Mouse (Mus musculus) fibroblast of lung, adult 2 months (primary cell): ENCODE measurements around the gene Rap1gap2.

Experiments
- DNase-seq: peaks from one replicate; pipeline ENCODE4 v3.0.0-alpha.2; 2011; ENCODE audit warnings: low read depth

The Rap1gap2 gene

GRCm38 (mm10) chr11:74459651-74460050 lies 151.1 kb downstream of the Rap1gap2 start:
- no peak for DNase-seq

DNA sequence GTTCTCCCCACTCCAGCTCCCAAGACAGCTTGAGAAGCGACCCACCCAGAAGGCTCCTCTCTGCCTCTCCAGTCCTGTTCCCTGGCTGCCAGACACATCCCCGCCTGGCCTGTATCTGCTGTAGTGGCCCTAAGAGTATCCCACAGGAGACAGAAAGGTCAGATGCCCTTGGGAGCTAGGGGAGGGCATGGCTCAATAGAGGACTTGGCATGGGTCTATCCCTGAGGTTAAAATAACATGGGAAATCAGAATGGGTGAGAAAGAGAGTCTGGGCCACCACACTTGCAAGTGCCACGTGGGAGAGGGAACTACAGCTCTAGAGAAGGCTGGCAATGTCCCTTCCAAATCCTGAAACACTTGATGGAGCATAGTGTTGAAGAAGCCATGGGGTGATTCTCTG lies 152.3 kb downstream of the Rap1gap2 start:
- no peak for DNase-seq

- no peak for DNase-seq
Observed at GRCm38 (mm10) chr11:74457194-74457593, 153.5 kb downstream of the Rap1gap2 start.

- no peak for DNase-seq
Observed at GRCm38 (mm10) chr11:74448556-74448955, 162.2 kb downstream of the Rap1gap2 start.

DNA sequence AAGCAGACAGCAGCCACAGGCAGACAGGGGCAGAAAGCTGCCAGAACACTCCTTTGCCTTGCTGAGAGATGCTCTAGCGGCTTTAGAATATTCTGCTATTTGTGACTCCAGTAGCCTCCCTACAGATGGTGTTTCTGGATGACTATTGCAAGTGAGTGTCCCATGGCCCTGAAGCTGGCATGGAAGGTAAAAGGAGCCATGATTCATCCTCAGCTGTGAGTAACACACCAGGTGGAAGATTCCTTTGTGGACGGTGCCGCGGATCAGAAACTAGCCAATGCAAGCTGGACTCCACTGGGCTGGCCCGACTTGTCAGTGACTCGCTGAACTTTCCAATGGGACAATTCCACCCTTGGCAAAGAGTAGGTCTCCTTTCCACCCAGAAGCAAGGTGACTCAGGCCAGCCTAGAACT lies 162.7 kb downstream of the Rap1gap2 start:
- peak; percentile 44 for DNase-seq

DNA sequence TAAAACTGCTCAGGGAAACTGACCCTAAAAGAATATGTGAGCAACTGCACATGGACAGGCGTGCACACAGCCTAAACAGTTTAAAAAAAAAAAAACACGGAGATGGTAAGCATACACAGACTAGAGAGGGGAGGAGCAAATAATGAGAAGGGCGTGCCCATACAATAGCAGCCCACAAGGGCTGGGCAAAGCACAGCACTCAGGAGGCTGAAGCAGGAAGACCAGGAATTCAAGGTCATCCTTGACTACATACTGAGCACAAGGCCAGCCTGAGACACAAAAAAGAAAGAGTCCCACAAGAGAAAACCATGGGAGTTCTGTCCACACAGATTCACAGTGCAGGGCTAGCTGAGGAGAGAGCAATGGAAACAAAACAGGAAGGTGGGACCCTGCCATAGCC lies 165.1 kb downstream of the Rap1gap2 start:
- no peak for DNase-seq

DNA sequence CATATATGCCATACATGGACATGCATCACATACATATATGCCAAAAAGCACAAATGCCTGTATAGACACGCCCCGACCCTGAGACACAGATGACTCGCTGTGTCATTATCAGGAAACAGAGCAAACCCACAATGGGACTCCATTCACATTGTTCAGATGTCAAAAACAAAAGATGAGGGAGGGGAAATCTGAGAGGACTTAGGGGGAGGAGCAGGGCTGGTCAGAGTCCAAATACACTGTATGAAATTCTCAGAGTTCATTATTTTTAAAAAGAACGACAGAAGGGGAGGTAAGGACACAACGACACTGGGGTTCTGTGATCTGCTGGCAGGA lies 166.8 kb downstream of the Rap1gap2 start:
- no peak for DNase-seq

GRCm38 (mm10) chr11:74443147-74443923 lies 167.4 kb downstream of the Rap1gap2 start:
- no peak for DNase-seq

DNA sequence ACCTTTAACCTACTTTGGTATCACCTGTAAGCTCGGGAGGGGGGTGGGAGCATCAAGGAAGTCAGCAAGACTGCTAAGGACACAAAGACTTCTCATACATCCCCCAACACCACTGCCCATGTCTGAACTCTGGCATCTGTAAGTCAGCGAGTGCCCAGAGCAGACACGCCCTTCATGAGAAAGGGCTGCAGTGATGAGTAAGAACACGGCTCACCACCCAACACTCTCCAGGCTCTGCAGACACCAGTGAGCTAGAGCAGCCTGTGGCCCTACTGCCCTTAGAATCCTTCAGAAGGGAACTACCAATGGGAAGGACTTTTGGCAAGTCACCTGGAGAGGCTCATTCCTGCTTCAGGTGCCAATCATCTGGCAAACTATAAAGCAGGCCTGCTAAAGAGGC lies 168.3 kb downstream of the Rap1gap2 start:
- no peak for DNase-seq

GRCm38 (mm10) chr11:74440112-74440511 lies 170.6 kb downstream of the Rap1gap2 start:
- no peak for DNase-seq

DNA sequence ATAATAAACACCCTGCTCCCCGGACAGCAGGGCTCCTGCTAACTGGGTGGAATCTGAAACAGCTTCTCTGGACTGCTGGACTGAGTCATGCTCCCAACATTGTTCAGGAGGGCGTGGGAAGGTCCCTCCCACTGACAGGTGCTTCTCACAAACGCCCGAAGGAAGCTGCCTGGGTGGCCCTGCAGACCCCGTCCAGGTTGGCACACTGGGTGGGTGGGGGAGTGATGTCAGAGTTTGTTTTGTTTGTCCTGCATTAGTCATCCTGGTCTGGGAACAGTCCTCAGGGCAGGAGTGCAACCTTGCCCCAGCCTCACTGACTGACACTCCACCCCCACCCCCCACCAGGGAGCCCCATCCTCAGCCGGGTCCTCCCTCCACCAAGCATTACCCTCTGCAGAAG lies 171.5 kb downstream of the Rap1gap2 start:
- no peak for DNase-seq

GRCm38 (mm10) chr11:74438249-74438648 lies 172.5 kb downstream of the Rap1gap2 start:
- no peak for DNase-seq

DNA sequence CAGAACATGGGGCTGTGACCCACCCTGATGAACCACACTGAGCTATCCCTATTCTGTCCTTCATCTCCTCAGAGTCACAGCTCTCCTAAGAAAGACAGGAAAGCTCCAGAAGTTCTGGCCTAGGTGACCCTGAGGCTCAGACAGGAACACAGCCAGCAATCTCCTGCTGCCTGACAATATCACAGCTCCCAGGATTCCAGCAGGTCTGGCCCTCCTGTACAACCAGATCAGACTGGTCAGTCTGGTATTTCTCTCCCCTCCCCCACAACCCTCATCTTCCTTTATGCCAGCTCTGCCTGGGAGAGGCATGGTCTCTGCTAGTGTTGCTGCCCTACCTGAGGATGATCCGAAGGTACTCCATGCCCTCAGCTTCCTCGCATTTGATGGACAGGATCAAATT lies 175.3 kb downstream of the Rap1gap2 start:
- DNase-seq: no peak

DNA sequence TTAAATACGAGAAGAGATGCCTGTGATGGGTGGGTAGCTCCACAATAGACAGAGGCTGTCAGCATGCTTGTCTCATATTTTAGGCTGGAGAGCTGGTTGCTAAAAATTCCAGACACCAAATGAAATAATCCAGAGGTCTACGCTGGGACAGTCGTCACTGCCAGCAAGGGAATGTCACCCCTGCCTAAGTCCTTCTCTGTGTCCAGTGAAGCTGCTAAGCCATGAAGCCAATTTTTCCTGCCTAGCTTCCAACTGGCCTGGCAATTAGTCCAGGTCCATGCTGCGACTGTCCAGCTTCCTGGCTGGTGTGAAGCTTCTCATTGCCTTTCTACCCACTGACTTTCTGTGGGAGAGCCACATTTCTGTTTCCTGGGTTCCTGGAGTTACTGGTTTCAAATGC lies 177.7 kb downstream of the Rap1gap2 start:
- no peak for DNase-seq

DNA sequence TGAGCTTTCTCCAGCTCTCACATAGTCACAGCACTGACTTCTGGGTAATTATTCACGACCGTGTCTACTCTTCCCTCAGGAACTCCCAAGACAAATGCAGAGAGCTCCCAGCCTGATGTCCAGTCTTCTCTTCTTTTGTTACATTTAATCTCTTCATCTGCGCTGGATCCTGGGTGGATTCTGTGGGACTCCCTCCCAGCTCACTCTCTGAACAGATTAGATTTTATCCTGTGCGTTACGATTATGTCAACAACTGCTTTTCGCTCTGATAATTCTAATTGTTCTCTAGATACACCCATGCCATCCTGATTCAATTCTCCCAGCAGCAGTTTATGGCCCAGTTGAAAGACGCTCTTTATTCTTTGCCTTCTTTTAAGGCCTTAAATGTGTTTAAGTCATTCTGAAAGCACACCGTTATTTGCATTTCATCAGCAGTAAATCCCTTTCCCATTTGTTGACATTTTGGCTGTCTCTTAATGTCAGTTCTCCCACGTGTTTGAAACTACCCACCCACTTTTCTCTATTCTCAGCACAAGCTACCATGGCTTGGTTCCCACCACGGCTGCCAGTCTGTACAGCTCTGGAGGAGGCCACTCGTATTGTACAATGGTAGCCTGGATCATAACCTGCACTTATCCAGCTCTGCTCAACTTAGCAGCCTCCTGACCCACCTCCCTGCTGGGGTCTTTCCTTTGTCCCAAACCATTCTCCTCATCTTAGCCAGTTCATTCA lies 180.8 kb downstream of the Rap1gap2 start:
- DNase-seq: no peak

GRCm38 (mm10) chr11:74426306-74426705 lies 184.4 kb downstream of the Rap1gap2 start:
- no peak for DNase-seq

- DNase-seq: no peak
Observed at GRCm38 (mm10) chr11:74422019-74422418, 188.7 kb downstream of the Rap1gap2 start.

GRCm38 (mm10) chr11:74421151-74421550 lies 189.6 kb downstream of the Rap1gap2 start:
- DNase-seq: no peak

GRCm38 (mm10) chr11:74419601-74420000 lies 191.1 kb downstream of the Rap1gap2 start:
- no peak for DNase-seq

DNA sequence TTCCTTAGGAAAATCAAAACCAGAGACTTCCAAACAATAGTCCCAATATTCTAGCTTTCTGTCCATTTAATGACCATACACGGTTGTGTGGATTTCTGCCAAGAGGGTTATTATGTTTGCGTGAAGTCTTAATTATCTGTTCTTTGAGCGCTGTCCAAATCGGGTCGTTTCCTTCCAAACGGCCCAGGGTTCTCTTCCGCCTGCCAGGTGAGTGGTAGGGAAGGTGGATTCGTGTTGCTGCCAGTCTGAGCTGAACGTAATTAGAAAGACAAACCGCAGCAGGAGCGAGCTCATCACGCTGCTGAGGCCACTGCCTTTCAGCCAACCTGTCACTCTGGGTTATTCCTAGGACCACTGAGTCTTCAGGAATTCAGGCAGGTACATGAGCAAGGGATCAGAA lies 195.0 kb downstream of the Rap1gap2 start:
- no peak for DNase-seq

- no peak for DNase-seq
Observed at GRCm38 (mm10) chr11:74414112-74414511, 196.6 kb downstream of the Rap1gap2 start.

DNA sequence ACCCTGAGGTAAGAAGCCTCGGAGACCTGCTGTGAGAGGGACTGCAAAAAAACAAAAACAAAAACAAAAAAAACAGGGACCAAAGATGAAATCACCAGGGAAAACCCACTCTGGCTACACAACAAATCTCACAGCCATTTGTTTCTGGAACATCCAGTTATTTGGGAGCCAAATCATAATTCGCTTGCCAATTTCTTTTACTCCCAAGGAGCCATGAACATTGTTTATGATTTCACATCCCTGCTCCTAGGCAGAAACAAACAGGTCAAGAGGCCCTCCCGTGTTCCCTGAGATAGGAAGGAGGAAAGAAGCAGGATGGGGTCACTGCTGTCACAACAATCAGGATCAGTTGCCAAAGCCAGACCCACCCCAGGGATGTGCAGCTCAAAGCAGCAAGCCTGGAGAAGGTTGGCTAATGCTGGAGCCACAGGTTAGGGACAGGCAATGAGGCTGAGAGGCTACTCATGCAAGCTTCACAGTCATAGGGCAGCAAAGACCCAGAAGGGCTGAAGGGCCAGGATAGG lies 197.2 kb downstream of the Rap1gap2 start:
- DNase-seq: no peak

DNA sequence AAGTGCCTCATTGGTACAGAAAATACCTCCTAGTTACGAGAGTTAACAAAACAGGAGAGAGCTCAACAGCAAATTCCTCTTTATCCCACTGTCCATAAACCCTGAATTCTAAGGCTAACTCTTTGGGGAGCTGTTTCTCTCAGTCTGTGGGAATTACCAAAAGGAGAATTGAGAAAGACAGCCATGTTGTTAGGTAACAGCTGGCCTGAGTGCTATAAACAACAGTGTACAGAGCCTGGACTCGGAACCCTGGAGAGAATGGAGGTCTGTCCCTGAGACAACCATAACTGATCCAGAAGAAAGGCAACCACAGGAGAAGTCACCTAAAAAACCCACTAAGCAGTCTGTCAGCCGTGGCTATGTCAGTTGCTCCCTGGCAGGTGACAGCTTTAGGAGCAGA lies 198.3 kb downstream of the Rap1gap2 start:
- DNase-seq: no peak
